Mouse (Mus musculus) hindbrain, embryonic 12.5 days (tissue): ENCODE data around the gene Fmod. TPM values are rescaled to one million over a fixed set of nuclear protein-coding genes. Genes with fewer than 3 reads are reported as not detected.

Experiments used
- ATAC-seq: fragments of 200-750 bp; cut with Nextera tagmentation; 2 replicates; pipeline ENCODE4 v1.8.0; 2017; ENCODE audit warnings: moderate TSS enrichment; ENCODE audit not compliant: low FRiP score
- H3K27ac ChIP-seq: fragments of 300-500 bp; sonication (generic); 2 replicates; pipeline ENCODE4 v1.5.1; 2016; ENCODE audit warnings: mild to moderate bottlenecking
- H3K27me3 ChIP-seq: fragments of 300-500 bp; sonication (generic); 2 replicates; pipeline ENCODE4 v1.6.1; 2016; ENCODE audit warnings: mild to moderate bottlenecking
- H3K36me3 ChIP-seq: fragments of 300-500 bp; sonication (generic); 2 replicates; pipeline ENCODE4 v1.6.1; 2016; ENCODE audit warnings: mild to moderate bottlenecking
- H3K4me1 ChIP-seq: fragments of 300-500 bp; sonication (generic); 2 replicates; pipeline ENCODE4 v1.6.1; 2016
- H3K4me2 ChIP-seq: fragments of 300-500 bp; sonication (generic); replicated peaks from 2 replicates; pipeline ENCODE4 v1.6.1; 2016; ENCODE audit warnings: mild to moderate bottlenecking
- H3K4me3 ChIP-seq: fragments of 300-500 bp; sonication (generic); 2 replicates; pipeline ENCODE4 v1.5.1; 2016; ENCODE audit warnings: mild to moderate bottlenecking
- H3K9ac ChIP-seq: fragments of 300-500 bp; sonication (generic); 2 replicates; pipeline ENCODE4 v1.6.1; 2016; ENCODE audit warnings: mild to moderate bottlenecking, moderate library complexity
- H3K9me3 ChIP-seq: fragments of 300-500 bp; sonication (generic); replicated peaks from 2 replicates; pipeline ENCODE4 v1.6.1; 2016; ENCODE audit warnings: mild to moderate bottlenecking
- WGBS: fragments of 180-500 bp; shearing (Covaris S2); methylation state at CpG from one replicate; pipeline ENCODE4 v1.1.7; 2016; 5-methylcytosine and 5-hydroxymethylcytosine counted together
- polyA plus RNA-seq: library from polyadenylated mRNA; unstranded; fragments of >200 nt; fragmentation: Nextera tagmentation; extraction: Ambion mirVana; gene quantifications from 2 replicates; pipeline ENCODE4 v1.2.1, GENCODE M21; 2016

Fmod gene
- polyA plus RNA-seq, 1 experiment from 2014 or later = 12.7 TPM

DNA sequence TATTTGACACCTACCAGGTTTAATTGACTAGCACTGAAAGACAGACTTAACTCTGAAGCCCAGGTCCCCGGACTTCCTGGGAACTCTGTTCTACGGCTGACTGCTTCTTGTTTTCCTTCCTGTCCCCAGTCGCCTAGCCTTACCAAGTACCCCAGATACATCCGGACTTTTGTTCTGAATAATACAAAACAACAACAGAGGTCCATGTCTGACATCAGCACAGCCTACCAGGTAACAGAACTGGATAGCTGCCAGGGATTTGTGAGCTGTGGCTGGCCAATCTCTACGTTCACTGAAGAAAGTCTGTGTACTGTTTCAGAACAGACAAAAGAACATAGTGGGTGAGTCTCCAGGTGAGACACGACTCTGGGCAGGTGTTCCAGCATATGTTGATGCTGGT, 21.8 kb downstream of the Fmod start:
- H3K36me3 ChIP-seq = no peaks in the 10 kb centered on the region
- 73% methylated on average over 6 of the region's 6 CpGs for WGBS
- no peak overlapping the region for H3K4me2 ChIP-seq
- ATAC-seq = no peak
- no peaks in the 10 kb centered on the region for H3K27me3 ChIP-seq
- no peak overlapping the region for H3K27ac ChIP-seq
- H3K4me1 ChIP-seq = peaks cover 47% of the 10 kb centered on the region
- H3K4me3 ChIP-seq = no peak overlapping the region
- H3K9ac ChIP-seq = no peak overlapping the region
- H3K9me3 ChIP-seq = no peaks in the 10 kb centered on the region

DNA sequence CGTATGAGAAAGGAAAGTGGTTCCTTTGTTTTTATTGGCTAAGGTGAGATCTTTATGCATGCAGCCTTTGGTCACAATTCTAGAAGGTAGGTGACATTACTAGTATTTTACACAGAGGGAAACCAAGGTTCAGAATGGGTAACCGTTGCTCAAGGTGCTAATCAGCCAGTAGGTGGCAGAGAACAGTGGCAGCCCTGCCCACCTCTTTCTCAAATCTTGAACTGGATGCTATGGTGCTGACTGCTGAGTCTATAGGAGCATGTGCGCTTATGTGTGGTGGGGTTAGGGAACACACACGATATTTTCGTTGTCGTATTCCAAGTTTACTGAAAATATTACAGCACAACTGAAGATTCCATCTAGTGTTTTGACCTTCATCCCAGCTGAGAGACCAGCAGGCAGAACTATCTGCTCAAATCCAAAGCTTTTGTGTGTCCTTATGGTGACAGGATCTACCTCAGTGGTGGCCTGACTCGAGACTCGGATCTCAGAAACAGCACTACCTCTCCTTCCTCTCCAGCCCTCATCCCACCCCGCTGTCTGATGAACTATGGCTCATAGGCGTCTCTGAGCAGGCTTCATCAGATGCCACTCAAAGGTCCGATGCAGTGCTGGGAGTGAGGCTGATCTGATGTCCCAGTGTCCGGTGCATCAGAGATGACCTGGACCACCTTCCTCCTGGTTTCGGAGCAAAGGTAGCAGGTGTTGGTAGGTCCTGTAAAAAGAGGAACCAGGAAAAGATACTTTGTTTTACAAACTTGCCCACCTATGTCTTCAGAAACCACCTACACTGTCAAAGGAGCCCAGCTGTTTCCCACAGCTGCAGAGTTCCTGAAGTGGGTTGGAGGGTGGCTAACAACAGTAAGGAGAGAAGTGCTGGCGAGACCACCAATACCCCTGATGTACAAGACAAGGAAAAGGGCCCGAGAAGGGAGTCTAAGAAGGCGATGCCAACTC, 23.0 kb downstream of the Fmod start:
- H3K9me3 ChIP-seq = no peaks in the 10 kb centered on the region
- 73% methylated on average over 16 of the region's 16 CpGs for WGBS
- peak overlapping the region; percentile 71 for H3K4me2 ChIP-seq
- peaks cover 57% of the 10 kb centered on the region for H3K4me1 ChIP-seq
- H3K27ac ChIP-seq = peak overlapping the region; percentile 98
- peak overlapping the region; percentile 35 for H3K4me3 ChIP-seq
- no peaks in the 10 kb centered on the region for H3K27me3 ChIP-seq
- 0 out of 2 replicates have a peak overlapping the region, but pooled peaks have one; percentile 36 for H3K9ac ChIP-seq
- no peaks in the 10 kb centered on the region for H3K36me3 ChIP-seq
- ATAC-seq = no peak

DNA sequence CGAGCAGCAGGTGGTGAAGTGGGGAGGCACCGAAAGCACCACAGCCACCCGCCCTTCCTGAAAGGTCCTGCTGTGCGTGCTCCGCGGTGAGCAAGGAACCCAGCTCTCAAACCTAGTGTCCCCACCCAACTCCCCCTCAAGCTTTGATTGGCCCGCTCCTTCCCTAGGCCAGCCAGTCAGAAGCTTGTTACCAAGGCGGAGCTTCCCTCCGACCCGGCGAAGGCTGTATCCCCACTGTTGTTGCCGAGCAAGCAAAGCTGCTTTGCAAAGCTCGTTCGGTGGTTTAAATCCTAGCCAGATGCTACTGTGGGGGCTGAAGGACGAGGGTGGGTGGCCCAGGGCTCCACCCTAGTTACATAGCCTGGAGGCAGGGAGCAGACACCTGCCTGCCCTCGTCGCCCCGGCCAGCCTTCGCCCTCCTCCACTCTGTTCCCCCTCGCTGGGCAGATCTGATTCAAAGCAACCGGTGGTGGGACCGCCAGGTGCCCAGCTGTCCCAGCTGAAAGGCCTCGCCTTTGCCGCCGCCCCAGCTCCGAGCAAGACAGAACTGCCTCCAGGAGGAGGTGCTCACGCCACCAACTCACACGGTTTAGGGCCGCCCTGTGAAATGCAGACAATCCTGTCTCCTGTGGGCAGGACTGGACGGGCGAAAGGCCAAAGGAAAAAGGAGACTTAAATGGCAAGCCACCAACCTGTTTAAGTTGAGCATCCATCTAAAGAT, 24.0 kb downstream of the Fmod start:
- Histone ChIP-seq H3K27ac (peak overlapping the region; percentile 98), H3K4me1 (peaks cover 66% of the 10 kb centered on the region), H3K4me3 (peak overlapping the region; percentile 35), H3K9ac (peak overlapping the region; percentile 57), H3K4me2 (peak overlapping the region; percentile 71), H3K27me3 (no peaks in the 10 kb centered on the region), H3K9me3 (no peaks in the 10 kb centered on the region), H3K36me3 (no peaks in the 10 kb centered on the region)
- WGBS = under 1% methylated on average over 31 of the region's 31 CpGs
- ATAC-seq = peak; percentile 78

DNA sequence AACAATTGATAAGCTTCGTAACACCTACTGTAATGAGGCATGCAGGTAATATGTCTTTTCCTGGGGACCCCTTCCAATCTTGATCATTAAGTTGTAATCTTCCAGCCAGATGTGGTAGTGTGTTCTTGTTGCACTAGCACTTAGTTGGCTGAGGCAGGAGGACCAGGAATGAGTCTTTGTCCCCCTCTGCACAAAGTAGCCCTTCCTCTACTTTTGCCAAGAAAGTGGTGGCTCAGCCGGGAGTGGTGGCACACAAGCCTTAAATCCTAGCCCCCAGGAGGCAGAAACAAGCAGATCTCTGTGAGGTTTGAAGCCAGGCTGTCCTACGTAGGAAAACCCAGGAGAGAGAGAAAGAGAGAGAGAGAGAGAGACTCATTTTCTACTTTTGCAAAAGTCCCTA, 24.9 kb downstream of the Fmod start:
- ATAC-seq = no peak
- H3K27ac ChIP-seq = peak overlapping the region; percentile 98
- WGBS = 33% methylated on average over 3 of the region's 3 CpGs
- H3K27me3 ChIP-seq = no peaks in the 10 kb centered on the region
- H3K9me3 ChIP-seq = no peaks in the 10 kb centered on the region
- peaks cover 75% of the 10 kb centered on the region for H3K4me1 ChIP-seq
- H3K36me3 ChIP-seq = no peaks in the 10 kb centered on the region
- H3K4me2 ChIP-seq = peak overlapping the region; percentile 71; the same call in 1 of the 2 replicates
- H3K4me3 ChIP-seq = no peak overlapping the region
- H3K9ac ChIP-seq = no peak overlapping the region

DNA sequence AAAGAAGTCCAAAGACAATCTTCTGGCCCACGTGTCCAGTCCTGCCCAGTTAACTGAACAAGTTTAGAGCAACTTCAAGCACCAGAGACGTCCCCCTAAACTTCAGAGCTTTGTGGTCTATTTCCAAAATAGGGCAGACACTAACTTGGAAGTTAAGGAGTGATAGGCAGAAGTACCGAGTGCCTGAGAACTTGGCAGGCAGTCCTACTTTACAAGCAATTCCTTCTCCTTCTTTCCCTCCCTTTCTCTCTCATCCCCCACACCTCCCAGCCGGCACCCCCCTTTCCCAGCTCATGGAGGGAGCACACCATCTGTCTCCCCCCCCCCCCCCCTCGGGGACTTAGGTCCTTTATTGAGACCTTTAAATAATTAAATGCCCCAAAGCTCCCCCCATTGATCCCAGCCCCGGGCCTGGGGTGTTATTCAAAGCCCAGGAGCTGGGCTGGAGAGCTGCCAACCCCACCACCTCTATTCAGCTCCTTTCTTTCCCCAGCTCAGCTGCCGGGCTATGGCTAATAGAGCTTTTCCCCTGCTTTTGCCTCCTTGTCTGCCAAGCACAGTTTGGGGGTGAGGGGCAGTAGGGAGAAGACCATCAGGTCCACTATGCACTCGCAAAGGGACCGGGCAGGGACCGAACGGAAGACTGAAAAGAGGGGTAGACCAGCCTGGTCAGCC, 25.5 kb downstream of the Fmod start:
- H3K4me1 ChIP-seq = peaks cover 81% of the 10 kb centered on the region
- no peaks in the 10 kb centered on the region for H3K27me3 ChIP-seq
- no peaks in the 10 kb centered on the region for H3K36me3 ChIP-seq
- peak overlapping the region; percentile 35 for H3K4me2 ChIP-seq
- peak; percentile 60 for ATAC-seq
- peak overlapping the region; percentile 49; the same call in 1 of the 2 replicates for H3K9ac ChIP-seq
- 4% methylated on average over 11 of the region's 11 CpGs for WGBS
- peak overlapping the region; percentile 98 for H3K27ac ChIP-seq
- H3K4me3 ChIP-seq = no peak overlapping the region
- no peaks in the 10 kb centered on the region for H3K9me3 ChIP-seq

DNA sequence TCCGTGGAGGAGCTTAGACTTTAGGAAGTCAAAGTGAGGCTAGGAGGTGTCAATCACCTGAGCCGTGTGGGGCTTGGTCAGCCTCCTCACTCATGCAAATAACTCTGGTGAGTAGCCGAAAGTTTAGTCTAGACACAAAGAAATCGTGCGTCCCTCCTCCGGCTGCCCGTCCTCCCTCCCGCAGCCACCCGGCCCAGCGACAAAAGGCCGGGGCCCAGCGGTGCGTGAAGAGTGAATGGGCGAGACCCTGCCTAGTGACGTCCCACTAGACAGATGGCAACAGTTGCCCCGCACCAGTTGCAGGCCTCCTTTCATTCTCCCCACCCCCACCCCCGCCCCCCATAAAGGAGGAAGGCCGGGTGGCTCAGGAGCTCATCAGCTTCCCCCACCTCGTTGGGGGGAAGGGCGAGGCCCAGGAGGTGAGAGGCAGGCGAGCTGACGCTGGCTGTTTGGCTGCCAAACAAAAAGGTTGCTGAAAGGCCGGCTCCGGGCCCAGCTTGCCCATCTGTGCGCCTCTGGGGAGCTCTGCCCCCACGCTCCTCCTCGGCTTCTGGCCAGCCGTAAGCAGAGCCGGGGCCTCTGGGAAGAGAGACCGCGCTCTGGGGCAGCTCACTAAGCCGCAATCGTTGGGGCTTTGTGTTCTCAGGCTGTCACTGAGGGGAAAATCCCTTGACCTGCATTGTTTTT, 26.2 kb downstream of the Fmod start:
- no peaks in the 10 kb centered on the region for H3K36me3 ChIP-seq
- H3K4me2 ChIP-seq = peak overlapping the region; percentile 35
- peak overlapping the region; percentile 49; the same call in 1 of the 2 replicates for H3K9ac ChIP-seq
- under 1% methylated on average over 32 of the region's 33 CpGs for WGBS
- H3K4me3 ChIP-seq = no peak overlapping the region
- H3K27me3 ChIP-seq = no peaks in the 10 kb centered on the region
- peaks cover 86% of the 10 kb centered on the region for H3K4me1 ChIP-seq
- ATAC-seq = peak; percentile 85
- H3K9me3 ChIP-seq = no peaks in the 10 kb centered on the region
- H3K27ac ChIP-seq = peak overlapping the region; percentile 98

DNA sequence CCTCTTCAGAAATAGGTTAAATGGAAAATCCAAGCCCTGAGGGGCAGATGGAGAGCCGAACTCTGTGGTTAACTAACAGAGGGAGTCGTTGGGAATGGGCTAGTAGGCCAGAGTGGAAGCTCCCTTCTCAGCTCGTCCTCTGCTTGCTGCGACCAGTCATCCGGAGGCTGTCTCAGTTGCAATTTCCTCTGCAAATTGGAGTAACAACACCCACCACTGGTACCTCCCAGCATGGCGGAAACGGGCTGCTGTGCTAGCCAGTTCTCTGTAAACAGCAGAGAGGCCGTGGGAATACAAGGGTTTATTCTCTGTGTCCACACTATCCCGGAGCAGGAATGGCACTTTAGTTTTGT, 26.7 kb downstream of the Fmod start:
- Histone ChIP-seq H3K4me1 (peaks cover 86% of the 10 kb centered on the region), H3K4me2 (peak overlapping the region; percentile 35), H3K36me3 (no peaks in the 10 kb centered on the region), H3K27ac (peak overlapping the region; percentile 98), H3K27me3 (no peaks in the 10 kb centered on the region), H3K4me3 (no peak overlapping the region), H3K9me3 (no peaks in the 10 kb centered on the region), H3K9ac (peak overlapping the region; percentile 49)
- ATAC-seq = peak; percentile 27
- 3% methylated on average over 9 of the region's 9 CpGs for WGBS

DNA sequence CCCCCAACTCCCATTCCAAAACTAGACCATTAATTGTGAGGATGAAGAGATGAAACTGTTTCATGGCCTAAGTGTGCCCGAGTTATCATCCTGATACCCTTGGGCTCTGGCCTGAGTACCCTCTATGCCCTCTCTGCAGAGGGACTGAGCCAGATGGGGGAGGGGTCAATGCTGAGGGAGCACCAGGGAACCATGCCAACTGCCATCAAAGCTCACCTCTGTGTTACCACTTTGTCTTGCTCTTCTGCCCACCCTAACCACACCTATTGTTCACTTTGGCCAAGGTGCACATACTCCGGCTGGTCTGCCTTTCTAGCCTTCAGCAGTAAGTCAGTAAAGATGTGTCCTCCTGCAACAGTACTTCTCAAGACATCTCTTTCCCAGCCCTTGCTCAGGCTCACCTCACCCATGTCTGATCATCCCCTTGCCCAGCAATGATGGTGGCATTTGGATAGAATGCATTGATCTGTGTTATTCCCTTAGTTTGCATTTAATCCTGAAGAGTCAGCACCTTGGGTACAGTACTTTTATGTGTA, 27.3 kb downstream of the Fmod start:
- WGBS = 75% methylated on average over 2 of the region's 2 CpGs
- ATAC-seq = no peak
- Histone ChIP-seq H3K9ac (peak overlapping the region; percentile 49; the same call in 1 of the 2 replicates), H3K4me1 (peaks cover 86% of the 10 kb centered on the region), H3K27me3 (no peaks in the 10 kb centered on the region), H3K4me2 (peak overlapping the region; percentile 35), H3K27ac (peak overlapping the region; percentile 98), H3K36me3 (no peaks in the 10 kb centered on the region), H3K4me3 (no peak overlapping the region), H3K9me3 (no peaks in the 10 kb centered on the region)

DNA sequence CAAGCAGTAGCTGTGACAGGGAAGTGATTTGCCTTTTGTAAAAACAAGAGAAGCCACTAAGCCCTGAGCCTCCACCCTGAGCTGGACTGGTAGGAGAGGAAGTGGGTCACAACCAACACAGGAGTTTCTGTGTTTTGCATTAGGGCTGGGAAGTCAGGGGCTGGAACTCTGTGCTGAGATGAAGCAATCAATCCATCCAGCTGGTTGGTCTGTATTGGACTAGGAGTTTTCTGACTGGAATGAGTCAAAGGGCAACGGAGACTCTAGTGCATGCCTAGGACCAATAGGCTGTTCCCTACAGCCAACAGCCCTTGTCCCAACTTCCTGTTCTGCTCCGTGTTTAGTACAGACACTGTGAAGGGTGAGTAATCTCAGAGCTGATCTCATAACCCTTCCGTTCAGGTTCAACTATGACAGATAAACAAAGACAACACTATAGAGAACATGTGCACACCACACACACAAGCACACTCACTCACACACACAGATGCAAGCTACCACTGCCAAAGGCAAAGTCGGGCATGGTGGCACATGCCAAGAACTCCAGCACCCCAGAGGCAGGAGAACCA, 28.3 kb downstream of the Fmod start:
- ATAC-seq = no peak
- no peak overlapping the region for H3K4me2 ChIP-seq
- H3K9ac ChIP-seq = no peak overlapping the region
- H3K9me3 ChIP-seq = no peaks in the 10 kb centered on the region
- H3K27me3 ChIP-seq = no peaks in the 10 kb centered on the region
- H3K4me3 ChIP-seq = no peak overlapping the region
- no peaks in the 10 kb centered on the region for H3K36me3 ChIP-seq
- H3K27ac ChIP-seq = peak overlapping the region; percentile 98
- peaks cover 86% of the 10 kb centered on the region for H3K4me1 ChIP-seq
- WGBS = 56% methylated on average over 4 of the region's 4 CpGs

DNA sequence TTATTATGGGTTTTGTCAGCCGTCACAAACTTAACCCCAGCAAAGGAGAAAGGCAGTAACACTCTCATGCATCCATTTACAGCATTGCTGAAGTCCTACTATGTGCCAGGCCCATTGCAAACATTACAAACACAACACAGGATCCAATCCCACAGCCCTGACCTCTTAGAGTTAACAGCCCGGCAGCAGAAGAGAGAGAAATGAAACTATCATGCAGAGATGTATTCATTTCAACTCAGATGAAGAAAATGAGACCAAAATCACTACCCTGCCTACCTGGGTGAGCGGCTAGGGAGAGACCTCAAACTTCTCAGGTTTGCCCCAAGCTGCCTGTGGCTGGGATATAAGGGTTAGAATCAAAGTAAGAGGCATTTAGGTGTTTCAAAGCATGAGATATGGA, 29.5 kb downstream of the Fmod start:
- Histone ChIP-seq H3K4me3 (no peak overlapping the region), H3K4me2 (no peak overlapping the region), H3K27ac (peak overlapping the region; percentile 98), H3K36me3 (no peaks in the 10 kb centered on the region), H3K27me3 (no peaks in the 10 kb centered on the region), H3K9me3 (no peaks in the 10 kb centered on the region), H3K9ac (no peak overlapping the region; the same call in 1 of the 2 replicates), H3K4me1 (peaks cover 86% of the 10 kb centered on the region)
- ATAC-seq = no peak
- WGBS = 54% methylated on average over 3 of the region's 3 CpGs

DNA sequence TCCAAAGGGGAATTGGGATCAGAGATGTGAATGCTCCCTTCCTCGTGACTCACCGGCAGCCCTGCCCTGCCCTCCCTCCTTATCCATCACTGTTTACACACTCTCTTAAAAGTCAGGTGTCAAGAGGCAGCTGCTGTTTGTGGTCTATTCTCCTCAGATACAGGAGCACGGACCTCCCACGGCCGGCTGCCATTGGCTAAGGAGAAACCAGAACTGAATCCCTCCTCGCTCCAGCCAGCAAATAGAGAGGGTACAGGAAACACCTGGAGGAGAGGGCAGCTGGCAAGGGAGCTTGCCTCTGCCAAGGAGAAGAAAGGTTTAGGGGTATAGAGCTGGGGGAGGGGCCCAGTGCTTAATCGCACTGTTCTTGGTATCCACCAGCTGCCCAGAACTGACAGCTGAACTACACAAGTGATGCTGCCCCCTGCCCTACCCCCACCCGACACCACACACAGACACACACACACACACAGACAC, 30.1 kb downstream of the Fmod start:
- Histone ChIP-seq H3K27ac (peak overlapping the region; percentile 98), H3K36me3 (no peaks in the 10 kb centered on the region), H3K27me3 (no peaks in the 10 kb centered on the region), H3K9me3 (no peaks in the 10 kb centered on the region), H3K4me3 (no peak overlapping the region), H3K4me2 (no peak overlapping the region), H3K9ac (no peak overlapping the region; the same call in 1 of the 2 replicates), H3K4me1 (peaks cover 84% of the 10 kb centered on the region)
- 10% methylated on average over 8 of the region's 8 CpGs for WGBS
- ATAC-seq = no peak
